Comparison of ENCODE assay signal across 10 mouse cellular contexts in the genomic region with DNA sequence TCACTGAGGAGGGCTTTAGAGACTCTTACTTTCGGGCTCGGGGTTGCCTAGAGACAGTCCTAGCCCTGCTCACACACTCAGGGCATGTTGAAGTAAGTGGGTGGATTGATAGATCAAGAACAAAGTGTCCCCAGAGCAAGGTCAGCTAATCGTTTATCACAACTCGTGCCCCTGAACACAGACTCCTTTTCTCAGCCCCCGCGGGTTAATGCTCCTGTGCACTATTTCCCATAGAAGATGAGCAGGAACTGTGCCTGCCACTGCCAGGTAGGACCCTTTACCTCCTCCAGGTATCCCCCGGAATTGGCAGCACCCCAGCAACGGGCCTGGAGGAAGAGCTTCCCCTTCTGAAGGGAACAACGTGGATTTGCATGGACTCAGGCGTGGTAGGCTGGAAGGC.
"Had no signal": no experiment of that assay in that cellular context is flagged by ENCODE, and none has a peak within 500 bp of the region (broad histone marks: within the 10 kb centered on the region; RNA-seq: fewer than 3 reads in every experiment).

No protein-coding gene starts in this region.

- ATAC-seq: lung, postnatal 0 days; midbrain, embryonic 13.5 days had no signal

- DNase-seq: kidney, adult 9 months; kidney, postnatal 36 days; left cerebral cortex, postnatal 4 days; lung, adult 2 months; lung, postnatal 36 days; right cerebral cortex, postnatal 25 days; thymus, adult 2 months; thymus, postnatal 25 days had no signal
